Mouse (Mus musculus): ENCODE results near the gene Psme4. TPM values are rescaled to one million over a fixed set of nuclear protein-coding genes. Genes with fewer than 3 reads are reported as not detected.

Psme4 gene
- polyA plus RNA-seq, 1 experiment from 2014 or later = 38.2 TPM

GRCm38 (mm10) chr11:30912311-30912710, 140.8 kb downstream of the Psme4 start:
- Histone ChIP-seq H3K27ac (no peak overlapping the region), H3K36me3 (replicated peaks) (no peaks in the 10 kb centered on the region), H3K4me2 (no peak overlapping the region), H3K4me3 (replicated peaks) (no peak overlapping the region), H3K9ac (no peak overlapping the region), H3K4me1 (no peaks in the 10 kb centered on the region), H3K27me3 (no peaks in the 10 kb centered on the region), H3K9me3 (no peaks in the 10 kb centered on the region)
- no peak for ATAC-seq (ENCODE audit: low FRiP score)
- WGBS = 94% methylated on average over 3 of the region's 3 CpGs

- 76% methylated on average over 1 of the region's 1 CpGs for WGBS
- Histone ChIP-seq H3K27me3 (no peaks in the 10 kb centered on the region), H3K4me1 (no peaks in the 10 kb centered on the region), H3K9me3 (no peaks in the 10 kb centered on the region), H3K27ac (no peak overlapping the region), H3K4me3 (replicated peaks) (no peak overlapping the region), H3K4me2 (no peak overlapping the region), H3K36me3 (replicated peaks) (peaks cover 5% of the 10 kb centered on the region), H3K9ac (no peak overlapping the region)
- no peak for ATAC-seq (ENCODE audit: low FRiP score)
These were observed 149.1 kb downstream of the Psme4 start for GRCm38 (mm10) chr11:30920641-30921040.

- no peak overlapping the region for H3K4me3 ChIP-seq (replicated peaks)
- H3K9ac ChIP-seq = no peak overlapping the region
- H3K27me3 ChIP-seq = no peaks in the 10 kb centered on the region
- no peaks in the 10 kb centered on the region for H3K9me3 ChIP-seq
- peaks cover 20% of the 10 kb centered on the region for H3K36me3 ChIP-seq (replicated peaks)
- no peak for ATAC-seq (ENCODE audit: low FRiP score)
- H3K4me1 ChIP-seq = no peaks in the 10 kb centered on the region
- no peak overlapping the region for H3K4me2 ChIP-seq
- 95% methylated on average over 3 of the region's 3 CpGs for WGBS
- H3K27ac ChIP-seq = no peak overlapping the region
These were observed 151.8 kb downstream of the Psme4 start for GRCm38 (mm10) chr11:30923283-30923682.

GRCm38 (mm10) chr11:30928079-30928478, 156.6 kb downstream of the Psme4 start:
- no peaks in the 10 kb centered on the region for H3K27me3 ChIP-seq
- peaks cover 29% of the 10 kb centered on the region for H3K36me3 ChIP-seq (replicated peaks)
- H3K27ac ChIP-seq = no peak overlapping the region

GRCm38 (mm10) chr11:30928498-30928897, 157.0 kb downstream of the Psme4 start:
- H3K4me2 ChIP-seq = no peak overlapping the region
- no peak overlapping the region for H3K4me3 ChIP-seq (replicated peaks)
- ATAC-seq (ENCODE audit: low FRiP score) = no peak
- H3K9ac ChIP-seq = no peak overlapping the region
- peaks cover 29% of the 10 kb centered on the region for H3K36me3 ChIP-seq (replicated peaks)
- no peaks in the 10 kb centered on the region for H3K4me1 ChIP-seq
- 100% methylated on average over 1 of the region's 1 CpGs for WGBS
- no peaks in the 10 kb centered on the region for H3K27me3 ChIP-seq
- no peak overlapping the region for H3K27ac ChIP-seq
- H3K9me3 ChIP-seq = no peaks in the 10 kb centered on the region

More at GRCm38 (mm10) chr11:30928079-30928478, 156.6 kb downstream of the Psme4 start:
- no peak for ATAC-seq (ENCODE audit: low FRiP score)
- Histone ChIP-seq H3K4me2 (no peak overlapping the region), H3K4me3 (replicated peaks) (no peak overlapping the region), H3K9ac (no peak overlapping the region), H3K9me3 (no peaks in the 10 kb centered on the region), H3K4me1 (no peaks in the 10 kb centered on the region)

Other genes with a start within 250 kb of the Psme4 start
- 6.2 and 9.4 TPM in 2 replicates for gene Acyp2, start 122.1 kb upstream of the Psme4 start, polyA plus RNA-seq (2016; fragmentation: Nextera tagmentation; extraction: Ambion mirVana)
- gene Gpr75, start 113.6 kb downstream of the Psme4 start, polyA plus RNA-seq (2016; fragmentation: Nextera tagmentation; extraction: Ambion mirVana) = 1.4 and 1.5 TPM in 2 replicates
- gene Asb3, start 113.7 kb downstream of the Psme4 start, polyA plus RNA-seq (2016; fragmentation: Nextera tagmentation; extraction: Ambion mirVana) = 34.2 and 34.7 TPM in 2 replicates
- 9.9 and 10.5 TPM in 2 replicates for gene Erlec1, start 182.6 kb downstream of the Psme4 start, polyA plus RNA-seq (2016; fragmentation: Nextera tagmentation; extraction: Ambion mirVana)
- gene Chac2, start 214.6 kb downstream of the Psme4 start, polyA plus RNA-seq (2016; fragmentation: Nextera tagmentation; extraction: Ambion mirVana) = 17.6 and 18.6 TPM in 2 replicates